Mouse (Mus musculus) B cell, adult 2 months (primary cell): ENCODE results near the gene Tppp3.

Source experiments
- DNase-seq, 2 experiments: peaks; one replicate each; pipeline ENCODE4 v3.0.0; 2022

Tppp3 gene

DNA sequence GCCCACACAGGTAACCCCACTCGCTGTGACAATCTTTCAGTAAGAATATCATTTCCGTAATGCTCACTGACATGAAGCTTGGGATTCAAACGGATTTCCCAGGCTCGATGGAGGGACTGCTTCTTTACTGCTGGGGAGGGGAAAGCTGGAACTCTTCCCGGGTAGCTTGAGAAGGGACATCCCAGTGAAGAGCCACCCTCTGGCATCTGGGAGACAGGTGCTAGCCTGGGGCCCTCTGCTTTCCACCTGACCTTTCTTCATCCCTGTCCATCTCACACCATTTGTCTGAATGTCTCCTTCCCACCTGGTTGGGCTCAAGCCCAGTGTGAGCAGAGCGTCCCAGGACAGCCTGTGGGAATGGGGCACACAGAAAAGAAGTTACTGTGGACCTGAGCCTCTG, 5.1 kb downstream of the Tppp3 start:
- no peak for DNase-seq

DNA sequence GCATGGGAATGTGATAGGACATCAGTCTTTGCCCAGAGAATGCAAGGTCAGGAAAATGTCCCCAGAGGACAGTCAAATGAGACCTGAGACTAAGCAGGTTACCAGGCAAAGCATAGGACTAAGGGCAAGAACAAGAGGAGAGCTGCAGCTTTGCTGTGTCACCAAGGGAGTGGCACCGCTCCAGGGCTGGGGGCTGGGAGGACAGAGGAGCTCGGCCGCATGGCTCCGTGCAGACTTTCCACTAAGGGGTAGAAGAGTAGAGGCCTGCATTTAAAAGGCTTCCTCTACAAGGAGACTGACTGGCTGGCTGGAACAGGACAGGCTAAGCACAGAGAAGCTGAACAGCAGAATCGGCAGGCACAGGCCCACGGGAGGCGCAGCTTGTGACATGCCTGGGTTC, 6.7 kb downstream of the Tppp3 start:
- no peak for DNase-seq

DNA sequence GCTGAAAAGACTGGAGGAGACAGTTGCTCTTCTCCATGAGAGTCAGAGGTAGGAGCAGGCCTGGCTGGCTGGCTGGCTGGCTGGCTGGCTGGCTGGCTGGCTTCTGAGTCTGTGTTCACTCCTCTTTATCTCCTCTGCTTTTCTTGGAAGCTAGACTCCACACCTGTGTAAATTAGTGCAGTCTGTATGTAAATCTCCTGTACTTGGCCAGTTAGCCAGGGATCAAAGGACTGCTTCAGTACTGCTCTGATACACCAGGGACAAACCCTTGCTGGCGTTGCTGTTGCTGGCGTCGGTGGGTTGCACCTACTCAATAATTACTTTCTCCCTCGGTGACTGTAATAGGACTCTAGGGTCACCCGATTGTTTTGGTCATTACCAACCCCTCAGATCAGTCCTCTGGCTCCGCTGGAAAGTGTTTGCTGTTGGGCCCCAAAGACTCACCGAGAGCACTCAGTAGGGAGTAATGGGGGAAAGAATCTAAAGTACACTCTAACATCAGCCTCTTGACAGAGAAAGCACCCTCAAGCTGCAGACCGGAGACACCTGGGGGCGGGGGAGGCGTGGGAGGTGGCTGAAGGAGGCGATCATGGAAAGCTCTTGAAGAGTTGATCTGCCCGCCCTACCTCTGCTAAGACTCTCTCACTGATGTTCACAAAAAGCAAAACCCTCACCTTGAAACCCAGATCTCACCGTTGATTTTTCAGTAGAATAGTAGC, 10.1 kb downstream of the Tppp3 start:
- DNase-seq = no peak

DNA sequence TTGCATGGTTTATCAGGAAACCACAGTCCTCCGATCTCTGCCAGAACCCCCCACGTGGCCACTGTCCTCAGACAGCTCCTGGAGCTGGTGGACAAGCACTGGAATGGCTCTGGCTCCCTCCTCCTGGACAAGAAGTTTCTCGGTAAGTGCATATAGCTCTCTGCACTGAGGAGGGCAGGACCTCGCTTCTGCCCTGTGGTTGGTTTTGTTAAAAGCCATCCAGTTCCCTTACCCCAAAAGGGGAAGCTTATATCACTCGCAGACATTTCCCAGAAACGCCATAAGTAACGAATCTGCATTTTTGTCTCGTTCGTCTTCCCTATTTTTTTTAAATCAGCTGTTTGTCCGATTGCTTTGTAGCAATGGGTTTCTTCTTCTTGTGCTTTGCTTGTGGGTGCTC, 16.1 kb downstream of the Tppp3 start:
- no peak for DNase-seq

DNA sequence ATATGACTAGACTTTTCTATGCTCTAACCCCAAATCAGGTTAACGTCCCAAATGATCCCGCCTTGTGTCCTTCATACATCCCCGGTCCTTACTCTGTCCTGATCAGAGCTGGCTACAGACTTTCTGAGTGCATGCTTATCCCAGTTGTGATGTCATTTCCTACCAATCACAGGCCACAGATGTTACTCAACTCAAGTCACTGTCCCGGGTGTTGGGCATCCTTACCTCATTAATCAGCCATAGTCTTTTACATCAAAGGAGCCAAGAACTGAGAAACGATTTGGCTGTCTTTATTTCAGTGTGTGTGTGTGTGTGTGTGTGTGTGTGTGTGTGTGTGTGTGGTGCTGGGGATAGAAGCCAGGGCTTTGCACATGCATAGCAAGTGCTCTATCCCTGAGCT, 17.2 kb downstream of the Tppp3 start:
- no peak for DNase-seq

DNA sequence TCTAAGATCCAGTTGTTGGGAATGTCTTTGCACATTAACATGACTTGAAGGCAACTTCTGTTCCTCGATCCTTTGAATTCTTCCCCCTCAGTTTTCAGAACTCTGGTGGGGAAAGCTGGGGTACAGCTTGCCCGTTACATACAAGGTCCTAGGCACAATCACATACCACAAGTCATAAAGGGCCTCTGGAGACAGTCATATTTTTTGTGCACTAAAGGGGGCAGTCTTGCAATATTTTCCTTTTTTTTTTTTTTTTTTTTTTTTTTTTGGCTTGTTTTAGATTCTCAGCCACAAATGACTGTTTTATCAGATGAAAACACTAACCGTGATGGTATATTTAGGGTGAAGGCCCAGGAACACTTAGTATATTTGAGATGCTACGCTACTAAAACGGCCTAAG, 18.0 kb downstream of the Tppp3 start:
- DNase-seq = no peak

DNA sequence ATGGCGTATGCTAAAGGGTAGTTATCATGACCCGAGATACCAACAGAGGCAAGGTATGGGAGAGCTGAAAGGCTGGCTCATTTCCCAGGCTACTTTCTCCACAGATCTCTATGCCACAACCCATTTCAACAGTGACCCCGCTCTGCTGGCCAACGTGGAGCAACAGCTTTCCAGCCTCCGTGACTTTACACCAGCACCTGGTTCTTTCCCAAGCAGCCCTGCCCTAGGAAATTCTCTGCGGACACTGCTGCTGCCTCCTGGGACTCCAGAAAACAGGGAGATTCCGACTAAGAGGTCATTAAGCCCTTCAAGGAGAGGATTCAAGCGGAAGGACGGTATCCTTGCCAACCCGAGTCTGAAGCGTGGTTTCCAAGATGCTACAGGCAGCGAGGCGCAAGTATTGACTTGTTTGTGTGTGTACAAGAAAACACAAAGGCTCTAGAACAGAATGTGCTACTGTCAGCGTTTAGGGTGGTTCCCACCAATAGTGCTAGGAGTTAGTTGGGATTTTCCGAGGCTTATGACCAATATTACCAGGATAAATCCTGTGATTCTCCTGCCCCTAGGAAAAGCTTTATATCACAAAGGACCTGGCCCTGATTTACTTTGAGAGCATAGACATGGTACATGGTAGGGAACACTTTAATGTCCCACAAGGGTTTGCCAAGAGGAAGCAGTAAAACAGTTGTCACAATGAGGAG, 19.3 kb downstream of the Tppp3 start:
- DNase-seq = no peak

DNA sequence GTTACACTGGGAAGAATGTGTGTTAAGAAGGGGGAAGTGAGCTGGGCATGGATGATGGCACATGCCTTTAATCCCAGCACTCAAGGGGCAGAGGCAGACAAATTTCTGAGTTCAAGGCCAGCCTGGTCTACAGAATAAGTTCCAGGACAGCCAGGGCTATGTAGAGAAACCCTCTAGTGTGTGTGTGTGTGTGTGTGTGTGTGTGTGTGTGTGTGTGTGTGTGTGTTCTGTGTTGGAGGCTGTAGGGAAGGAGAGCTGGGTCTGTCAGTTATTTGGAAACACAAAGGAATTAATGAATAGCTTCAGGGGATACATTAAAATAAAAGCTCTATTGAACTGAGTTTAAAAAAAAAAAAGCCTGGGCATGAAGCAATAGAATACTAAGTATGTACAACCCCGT, 20.3 kb downstream of the Tppp3 start:
- DNase-seq = no peak

DNA sequence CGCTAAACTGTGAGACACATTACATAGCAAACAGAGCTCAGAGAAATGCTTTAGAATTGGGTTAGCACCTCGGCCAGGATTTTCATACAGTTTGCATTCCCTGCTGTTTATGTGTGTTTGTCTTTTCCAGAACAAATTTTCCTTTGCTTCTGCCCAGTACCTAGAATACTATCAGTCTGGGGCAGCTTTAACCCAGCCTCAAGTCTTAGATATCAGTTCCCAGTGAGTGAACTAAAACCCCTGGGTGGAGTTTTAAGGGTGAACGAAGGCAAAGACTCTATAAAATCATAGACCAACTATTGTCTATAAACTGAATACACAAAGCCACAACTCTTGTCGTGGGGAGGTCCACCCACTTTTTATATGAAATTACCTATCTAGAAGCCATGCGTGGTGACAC, 22.7 kb downstream of the Tppp3 start:
- DNase-seq = no peak

DNA sequence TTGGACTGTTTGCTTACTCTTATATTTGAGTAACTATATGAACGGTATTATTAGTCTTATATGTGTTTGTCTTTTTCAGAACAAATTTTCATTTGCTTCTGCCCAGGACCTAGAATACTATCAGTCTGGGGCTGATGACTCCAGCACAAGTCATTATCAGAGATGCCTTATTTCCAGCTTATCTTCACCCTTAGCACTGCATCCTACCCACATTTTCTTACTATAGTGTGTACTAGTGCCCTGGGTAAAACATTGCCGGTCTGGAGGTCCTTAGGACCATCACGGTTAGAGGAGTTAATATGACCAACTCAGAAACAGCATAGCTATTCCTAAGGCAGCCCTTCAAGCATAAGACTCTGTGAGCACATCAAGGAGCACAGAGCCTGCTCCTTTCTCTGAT, 23.1 kb downstream of the Tppp3 start:
- DNase-seq = no peak

DNA sequence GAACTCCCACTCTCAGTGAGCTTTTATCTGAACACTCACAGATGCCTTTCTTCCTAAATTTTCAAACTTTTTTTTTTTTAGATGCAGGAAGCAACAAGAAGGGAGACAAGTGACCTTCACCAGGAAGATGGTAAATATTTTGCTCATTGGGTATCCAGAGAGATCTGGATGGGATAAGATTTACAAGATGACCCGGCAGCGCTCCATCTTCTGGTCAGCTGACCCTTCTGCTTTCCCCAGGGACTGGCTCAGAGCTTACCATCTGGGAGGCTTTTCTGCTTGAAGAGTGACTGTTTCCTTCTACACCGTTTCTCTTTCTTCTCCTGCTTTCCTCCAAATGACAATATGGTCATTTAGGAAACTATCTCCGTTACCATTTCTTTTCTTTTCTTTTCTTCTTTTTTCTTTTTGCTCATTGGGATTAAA, 25.2 kb downstream of the Tppp3 start:
- no peak for DNase-seq

DNA sequence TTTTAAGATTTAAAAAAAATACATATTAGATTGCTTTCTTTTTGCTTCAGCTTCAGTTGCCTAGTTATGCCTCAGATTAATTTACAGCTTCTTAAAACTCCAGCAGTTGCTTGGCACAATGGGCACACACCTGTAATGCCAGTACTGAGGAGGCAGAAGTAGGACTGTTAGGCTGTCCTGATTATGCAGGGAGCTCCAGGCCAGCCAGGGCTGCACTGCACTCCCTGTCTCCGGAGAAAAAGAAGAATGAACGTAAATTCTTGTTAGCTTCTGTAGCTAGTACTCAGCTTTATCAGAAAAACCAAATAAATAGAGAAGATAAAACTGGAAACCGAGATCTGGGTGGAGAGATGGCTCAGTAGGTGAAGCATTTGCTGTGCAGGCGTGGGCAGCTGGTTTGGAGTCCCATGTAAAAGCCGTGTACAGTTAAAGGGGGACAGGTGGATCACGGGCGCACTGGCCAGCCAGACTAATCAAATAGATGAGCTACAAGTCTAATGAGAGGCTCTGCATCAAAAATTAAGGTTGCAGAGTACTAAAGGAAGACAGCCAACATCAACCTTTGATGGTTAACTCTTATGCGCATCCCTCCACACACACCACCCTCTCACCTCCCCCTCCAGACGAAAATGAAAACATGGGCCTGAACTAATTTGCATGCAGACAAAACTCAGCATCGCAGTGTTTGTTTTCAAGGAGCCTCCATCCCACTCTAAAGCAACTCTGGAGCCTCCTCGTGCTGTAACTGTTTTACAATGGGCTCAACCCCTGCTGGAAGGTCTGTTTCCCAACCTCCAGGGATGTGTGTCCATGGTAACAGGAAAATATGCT, 25.8 kb downstream of the Tppp3 start:
- no peak for DNase-seq

DNA sequence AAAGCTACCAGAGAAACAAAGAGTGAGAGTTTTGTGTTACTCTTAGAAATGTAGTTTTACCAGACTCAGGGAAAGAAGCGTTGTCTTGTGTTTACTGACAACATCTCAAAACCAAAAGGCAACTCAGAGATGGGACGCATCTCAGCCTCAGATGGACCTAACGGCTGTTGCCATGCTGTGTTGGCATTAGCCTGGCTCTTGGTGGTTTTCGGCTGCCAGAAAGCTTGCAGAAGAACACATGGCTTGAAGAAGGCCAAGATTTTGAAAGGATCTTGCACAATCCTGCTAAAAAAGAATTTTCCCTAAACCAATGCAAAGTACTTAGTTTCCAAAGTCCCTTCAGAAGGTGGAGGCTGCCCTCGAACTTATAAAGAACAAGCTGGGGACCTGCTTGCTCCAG, 28.7 kb downstream of the Tppp3 start:
- DNase-seq = no peak

DNA sequence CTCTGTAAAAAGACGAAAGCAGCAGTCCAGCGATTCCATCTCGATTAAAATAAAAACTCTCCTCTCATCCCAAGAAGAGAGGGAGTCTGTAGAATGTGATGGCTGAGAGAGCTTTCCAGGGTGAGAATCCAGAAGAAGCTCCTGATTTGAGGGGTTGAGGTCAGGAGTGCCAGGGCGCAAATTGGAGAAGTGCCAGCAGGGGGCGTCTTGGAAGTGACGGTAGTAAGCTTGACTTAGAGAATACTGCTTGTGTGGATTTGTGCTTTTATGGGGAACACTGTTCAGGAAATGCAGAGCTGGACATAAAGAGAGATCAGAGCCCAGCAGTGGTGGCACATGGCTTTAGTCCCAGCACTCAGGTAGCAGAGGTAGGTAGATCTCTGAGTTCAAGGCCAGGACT, 29.9 kb downstream of the Tppp3 start:
- DNase-seq = peak; percentile 56 to 61

DNA sequence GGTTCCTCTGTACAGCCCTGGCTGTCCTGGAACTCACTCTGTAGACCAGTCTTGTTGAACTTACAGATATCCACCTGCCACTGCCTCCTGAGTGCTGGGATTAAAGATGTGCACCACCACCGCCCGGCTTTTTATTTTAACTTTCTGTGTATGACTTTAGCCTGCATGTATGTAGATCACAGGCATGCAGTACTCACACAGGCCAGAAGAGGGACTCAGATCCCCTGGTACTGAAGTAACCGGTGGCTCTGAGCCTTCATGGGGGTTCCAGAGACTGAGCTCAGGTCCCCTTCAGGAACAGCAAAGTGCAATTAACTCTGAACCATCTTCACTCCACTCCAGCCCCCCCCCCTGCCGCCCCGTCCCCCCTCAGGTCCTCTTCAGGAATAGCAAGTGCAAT, 32.5 kb downstream of the Tppp3 start:
- DNase-seq = peak; percentile 34 to 41

DNA sequence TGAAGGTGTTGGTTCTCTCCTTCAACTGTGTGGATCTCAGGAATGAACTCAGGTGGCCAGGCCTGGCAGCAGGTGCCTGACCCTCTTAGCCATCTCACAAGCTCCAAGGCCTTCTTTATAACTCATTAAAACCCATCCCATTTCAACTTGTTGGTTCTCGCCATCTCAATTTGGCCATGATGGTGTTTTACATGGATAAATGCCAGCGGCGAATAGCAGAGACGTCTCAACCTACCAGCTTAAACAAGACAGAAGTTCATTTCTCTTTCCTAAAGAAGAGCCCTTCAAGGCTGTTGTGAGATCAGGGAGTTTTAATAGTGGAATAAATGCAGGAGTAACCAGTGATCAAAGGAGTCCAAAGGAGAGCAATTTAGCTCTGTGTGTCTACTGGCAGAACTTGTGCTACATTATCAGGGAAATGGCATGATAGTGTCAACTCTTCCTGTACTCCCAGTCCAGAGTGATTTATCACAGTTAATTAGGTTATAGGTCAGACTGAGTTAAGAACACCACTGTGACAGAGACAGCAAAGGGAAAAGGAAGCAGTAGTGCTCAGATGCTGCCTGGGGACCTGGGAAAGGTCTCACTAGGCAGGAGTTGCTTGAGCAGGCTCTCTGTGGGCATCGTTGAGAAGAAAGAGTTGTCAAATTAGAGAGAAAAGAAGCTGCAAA, 34.1 kb downstream of the Tppp3 start:
- no peak for DNase-seq

DNA sequence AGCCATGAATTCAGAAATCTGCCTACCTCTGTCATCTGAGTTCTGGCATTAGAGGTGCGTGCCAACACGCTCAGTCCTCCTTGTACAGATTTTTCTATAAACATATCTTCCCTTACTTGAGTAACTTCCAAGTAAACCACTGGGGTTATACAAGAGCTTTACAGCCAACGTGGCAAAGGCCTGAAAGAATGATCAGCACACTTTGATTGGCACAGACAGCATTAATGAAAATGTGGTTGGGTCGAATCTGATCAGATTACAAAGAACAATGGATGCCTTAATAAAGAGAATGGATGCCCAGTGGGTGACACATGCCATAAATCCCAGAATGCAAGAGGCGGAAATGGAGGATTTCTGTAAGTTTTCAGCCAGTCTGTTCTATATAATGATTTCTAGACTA, 35.1 kb downstream of the Tppp3 start:
- DNase-seq = no peak

DNA sequence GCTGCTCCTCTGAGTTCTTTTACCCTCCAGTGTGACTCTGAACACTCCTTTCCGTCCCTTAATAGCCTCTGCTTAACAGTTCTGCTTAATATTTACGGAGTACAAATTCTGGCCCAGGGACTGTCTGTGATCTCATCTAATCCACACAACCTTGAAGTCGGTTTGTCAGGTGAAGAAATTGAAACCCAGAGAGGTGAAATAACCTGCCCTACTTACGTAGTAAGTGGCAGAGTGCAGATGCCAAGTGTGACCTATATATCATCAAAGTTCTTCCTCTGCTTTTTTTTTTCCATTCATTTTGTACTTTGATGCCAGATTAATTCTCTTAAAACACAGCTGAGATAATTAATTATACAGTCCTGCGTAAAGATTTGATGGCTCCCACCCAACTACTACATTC, 37.2 kb downstream of the Tppp3 start:
- DNase-seq = no peak

DNA sequence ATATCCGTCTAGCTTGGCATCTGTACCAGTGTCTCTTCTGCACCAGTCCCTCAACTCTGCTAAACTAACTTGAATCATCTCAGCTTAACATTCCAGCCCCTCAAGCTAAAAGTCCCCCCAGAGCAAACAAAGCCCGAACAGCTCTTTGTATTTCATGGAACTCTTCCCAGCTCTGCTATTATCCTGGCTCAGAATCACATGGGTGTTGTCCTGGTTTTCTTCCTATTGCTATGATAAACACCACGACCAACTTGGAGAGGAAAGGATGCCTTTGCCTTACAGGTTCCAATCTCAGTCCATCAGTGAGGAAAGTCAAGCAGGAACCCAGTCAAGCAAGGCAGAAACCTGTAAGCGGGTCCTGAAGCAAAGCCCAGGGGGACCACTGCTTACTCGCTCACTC, 37.8 kb downstream of the Tppp3 start:
- no peak for DNase-seq

DNA sequence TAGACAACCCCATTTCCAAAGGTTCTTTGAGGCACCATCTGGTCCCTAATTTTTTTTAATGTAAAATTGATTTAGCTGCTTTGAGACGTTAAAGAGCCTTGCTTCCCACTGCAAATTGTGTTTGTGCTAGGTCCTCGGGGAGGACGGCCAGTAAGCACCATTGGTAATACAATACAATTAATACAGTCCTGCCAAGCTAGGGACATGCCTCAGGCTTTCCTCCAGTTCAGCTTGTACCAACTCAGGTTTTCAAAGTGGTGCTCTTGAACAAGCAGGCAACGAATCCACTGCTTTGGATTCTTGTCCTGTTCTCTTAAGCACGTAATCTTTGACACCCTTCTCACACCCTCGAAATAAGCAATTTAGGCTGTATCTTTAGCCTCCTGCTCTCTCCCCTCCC, 38.3 kb downstream of the Tppp3 start:
- DNase-seq = no peak

DNA sequence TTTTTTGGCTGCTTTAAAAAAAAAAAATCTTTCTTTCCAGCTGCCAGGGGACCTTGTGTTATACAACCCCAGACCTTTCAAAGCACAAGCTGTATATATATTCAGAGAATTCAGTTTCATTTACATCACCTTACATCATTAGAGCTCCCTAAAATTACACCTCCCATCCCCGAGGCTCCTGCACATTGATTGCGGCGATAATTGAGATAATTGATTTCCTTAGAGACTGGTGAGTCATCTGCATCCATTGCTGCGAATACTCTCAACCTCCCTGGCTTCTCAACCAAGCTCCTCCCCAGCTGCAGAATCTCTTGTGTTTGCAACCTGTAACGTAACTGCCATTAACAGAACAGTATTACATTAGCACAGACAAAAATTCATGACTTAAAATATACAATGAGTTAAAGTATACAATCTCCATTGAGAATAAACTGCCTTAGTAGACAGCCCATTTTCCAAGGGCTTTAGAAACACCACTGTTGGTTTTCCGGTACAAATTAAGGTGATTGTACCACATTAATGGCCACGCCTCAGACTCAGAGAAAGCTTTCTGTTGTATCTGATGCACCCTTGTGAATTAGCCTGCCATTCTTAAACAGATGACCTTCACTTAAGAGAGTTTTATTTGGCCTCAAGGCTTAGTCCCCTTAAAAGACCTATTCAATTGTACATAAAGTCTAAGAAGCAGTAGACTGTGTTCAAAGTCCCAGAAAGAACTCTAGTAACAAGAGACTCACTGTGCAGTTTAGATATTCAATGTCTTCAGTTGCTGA, 39.4 kb downstream of the Tppp3 start:
- no peak for DNase-seq

DNA sequence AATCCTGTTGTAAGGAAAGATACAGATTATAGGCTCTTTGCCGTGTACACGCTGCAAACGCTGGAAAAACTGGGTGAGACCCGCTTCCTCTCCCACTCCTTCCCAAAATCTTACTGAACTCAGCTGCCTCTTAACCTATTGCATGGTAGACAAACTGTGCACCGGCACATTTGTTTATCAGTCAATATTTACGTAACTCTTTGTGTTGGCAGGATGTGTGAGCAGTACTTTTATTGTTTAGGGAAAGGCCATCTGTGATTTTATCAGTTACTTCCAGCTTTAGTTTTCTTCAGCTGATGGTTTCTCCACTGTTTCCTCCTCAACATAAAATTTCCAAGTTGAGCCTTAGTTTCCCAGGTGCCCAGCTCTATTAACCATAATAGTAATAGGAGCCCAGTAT, 44.4 kb downstream of the Tppp3 start:
- DNase-seq = no peak

DNA sequence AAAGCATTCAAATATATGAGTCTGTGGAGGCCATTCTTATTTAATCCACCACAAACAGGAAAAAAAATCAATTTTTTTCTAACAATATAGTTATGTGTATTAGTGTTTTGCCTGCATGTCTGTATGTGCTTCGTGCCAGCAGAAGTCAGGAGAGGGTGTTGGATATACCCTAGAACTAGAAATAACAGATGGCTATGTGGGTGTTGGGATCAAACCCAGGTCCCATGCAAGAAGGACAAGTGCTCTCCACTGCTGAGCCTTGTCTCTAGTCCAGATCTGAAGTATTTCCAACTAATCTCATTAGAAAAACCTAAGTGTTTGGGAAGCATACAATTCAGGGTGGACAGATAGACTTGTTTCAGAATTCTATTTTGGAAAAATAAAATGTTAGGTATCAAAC, 49.3 kb downstream of the Tppp3 start:
- no peak for DNase-seq
